8 mouse cellular contexts compared by ENCODE assay signal in the genomic region with DNA sequence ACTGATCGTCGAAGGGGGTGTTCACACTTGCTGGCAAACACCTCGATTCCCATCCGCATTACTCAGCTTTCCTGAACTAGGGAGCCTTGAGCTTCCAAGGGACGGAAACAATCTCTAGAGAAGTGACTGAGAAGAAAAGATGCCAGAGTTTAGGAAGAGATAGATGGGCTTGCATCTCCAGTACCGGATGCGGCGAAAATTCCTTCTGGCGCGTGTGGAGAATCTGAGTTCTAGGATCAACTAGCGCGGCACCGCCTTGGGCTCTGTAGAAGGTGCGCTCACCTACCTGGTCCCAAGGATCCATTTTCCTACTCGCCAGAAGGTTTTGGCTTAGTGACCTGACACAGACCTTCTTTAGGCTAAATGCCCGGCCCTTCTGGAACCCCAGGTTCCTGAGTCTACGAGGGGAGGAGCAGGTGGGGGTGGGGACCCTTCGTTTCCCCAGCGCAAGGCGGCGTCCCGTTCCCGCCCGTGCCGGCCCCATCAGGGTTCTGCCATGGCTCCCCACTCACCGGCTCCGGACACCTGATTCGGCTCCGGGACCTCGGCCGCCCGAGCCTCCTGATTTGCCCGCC. TPM values are rescaled to one million over a fixed set of nuclear protein-coding genes. Genes with fewer than 3 reads are reported as not detected.
DNase-seq lines count a peak whose midpoint lies in the region; ATAC-seq and TF ChIP-seq lines count a peak whose summit lies in the region.

No protein-coding gene starts in this region.

- no peak for DNase-seq in testis, postnatal 10 days (ENCODE audit: low spot score)
- DNase-seq in hindbrain, embryonic 11.5 days (ENCODE audit: low spot score), result peak; percentile 67
- peak; percentile 71 for DNase-seq in lung, postnatal 0 days (ENCODE audit: low spot score)
- DNase-seq in layer of hippocampus, postnatal 36 days, result no peak
- no peak for DNase-seq in layer of hippocampus, adult 2 months (ENCODE audit: low spot score in 2 of 2)
- no peak for DNase-seq in urinary bladder, postnatal 10 days (ENCODE audit: low spot score)
- DNase-seq in cerebellum, postnatal 4 days (ENCODE audit: low spot score in 2 of 2), result no peak

- H3K4me1 ChIP-seq in testis, adult 2 months (ENCODE audit: control insufficient read depth, insufficient read depth, low read length), result peaks cover 24% of the 10 kb centered on the region
- H3K4me1 ChIP-seq in hindbrain, embryonic 11.5 days (replicated peaks; ENCODE audit: control insufficient read depth, insufficient read depth, low read length), result peaks cover 22% of the 10 kb centered on the region
- peaks cover 12% of the 10 kb centered on the region for H3K4me1 ChIP-seq in lung, postnatal 0 days (ENCODE audit: insufficient read depth, low read depth, low read length)

- no peak for TF ChIP-seq CTCF in testis, adult 2 months (IDR thresholded peaks at IDR 0.05; ENCODE audit: control insufficient read depth, insufficient read depth, insufficient replicate concordance, low read depth, low read length)
- TF ChIP-seq CTCF in lung, postnatal 0 days (IDR thresholded peaks at IDR 0.05), result no peak
- TF ChIP-seq CTCF in layer of hippocampus, adult 2 months (conservative IDR thresholded peaks at IDR 0.05), result no peak

- no peaks in the 10 kb centered on the region for H3K36me3 ChIP-seq in testis, adult 2 months (ENCODE audit: control insufficient read depth, insufficient read depth, low read length)
- H3K36me3 ChIP-seq in hindbrain, embryonic 11.5 days (ENCODE audit: control insufficient read depth, insufficient read depth, low read length), result no peaks in the 10 kb centered on the region
- peaks cover 11% of the 10 kb centered on the region; the same call in 1 of the 2 replicates for H3K36me3 ChIP-seq in lung, postnatal 0 days (ENCODE audit: insufficient read depth, low read length)

- WGBS in hindbrain, embryonic 11.5 days, result 1% methylated on average over 32 of the region's 33 CpGs
- WGBS in lung, postnatal 0 days, result under 1% methylated on average over 32 of the region's 33 CpGs

- peaks cover 2% of the 10 kb centered on the region for H3K27me3 ChIP-seq in testis, adult 2 months (ENCODE audit: control insufficient read depth, insufficient read depth, low read length)
- peaks cover 90% of the 10 kb centered on the region for H3K27me3 ChIP-seq in hindbrain, embryonic 11.5 days (ENCODE audit: control insufficient read depth, insufficient read depth, low read length)
- peaks cover 24% of the 10 kb centered on the region for H3K27me3 ChIP-seq in lung, postnatal 0 days (replicated peaks; ENCODE audit: insufficient read depth, low read length)

- no peak for TF ChIP-seq EP300 in lung, postnatal 0 days (IDR thresholded peaks at IDR 0.05)

- no peak overlapping the region for H3K9ac ChIP-seq in hindbrain, embryonic 11.5 days (ENCODE audit: low read depth, low read length)
- H3K9ac ChIP-seq in lung, postnatal 0 days (replicated peaks; ENCODE audit: low read depth), result peak overlapping the region; percentile 60

- ATAC-seq in hindbrain, embryonic 11.5 days (ENCODE audit: low FRiP score), result no peak
- no peak for ATAC-seq in lung, postnatal 0 days

- no peaks in the 10 kb centered on the region for H3K9me3 ChIP-seq in hindbrain, embryonic 11.5 days (ENCODE audit: control insufficient read depth, low read length)
- no peaks in the 10 kb centered on the region for H3K9me3 ChIP-seq in lung, postnatal 0 days (ENCODE audit: low read length)

- no peak overlapping the region for H3K27ac ChIP-seq in testis, adult 2 months (ENCODE audit: control insufficient read depth, insufficient read depth, low read depth, low read length)
- no peak overlapping the region for H3K27ac ChIP-seq in hindbrain, embryonic 11.5 days (ENCODE audit: low read depth, low read length)
- peak overlapping the region; percentile 97 for H3K27ac ChIP-seq in lung, postnatal 0 days (ENCODE audit: low read length)
- H3K27ac ChIP-seq in layer of hippocampus, adult 2 months, result no peak overlapping the region

- H3K4me3 ChIP-seq in testis, adult 2 months (ENCODE audit: control insufficient read depth, low read depth, low read length), result peak overlapping the region; percentile 41
- H3K4me3 ChIP-seq in hindbrain, embryonic 11.5 days (ENCODE audit: low read depth, low read length), result peak overlapping the region; percentile 40
- peak overlapping the region; percentile 63 for H3K4me3 ChIP-seq in lung, postnatal 0 days (ENCODE audit: low read depth, low read length)
- H3K4me3 ChIP-seq in layer of hippocampus, adult 2 months, result no peak overlapping the region; the same call in 1 of the 2 replicates

- TF ChIP-seq POLR2A in testis, adult 2 months (IDR thresholded peaks at IDR 0.05; ENCODE audit: control insufficient read depth, low read depth, low read length), result no peak

- H3K4me2 ChIP-seq in hindbrain, embryonic 11.5 days (replicated peaks; ENCODE audit: low read depth, low read length), result peak overlapping the region; percentile 76
- peak overlapping the region; percentile 80 for H3K4me2 ChIP-seq in lung, postnatal 0 days (replicated peaks; ENCODE audit: low read depth, low read length)

RNA-seq across cellular contexts. Expression of a gene that starts 0.6 kb away (rescaled TPM):
- 2.3 and 4.0 TPM in 2 replicates for polyA plus RNA-seq in testis, adult 2 months (2012; rRNA removed)
- 2.3 and 3.7 TPM in 2 replicates for polyA plus RNA-seq in hindbrain, embryonic 11.5 days (2014; fragmentation: Nextera tagmentation; extraction: Ambion mirVana)
- 43.6 and 49.6 TPM in 2 replicates for polyA plus RNA-seq in lung, postnatal 0 days (2015; fragmentation: Nextera tagmentation; extraction: Ambion mirVana)
- total RNA-seq in layer of hippocampus, postnatal 36 days (2021), result 1 to 10 TPM; 1.2 to 1.4 TPM
- total RNA-seq in layer of hippocampus, adult 2 months (2021), result 1 to 10 TPM; 1.5 to 1.6 TPM

RNA-seq across cellular contexts. Expression of a gene that starts 18.4 kb away (rescaled TPM):
- 5.7 and 8.4 TPM in 2 replicates for polyA plus RNA-seq in testis, adult 2 months (2012; rRNA removed)
- polyA plus RNA-seq in hindbrain, embryonic 11.5 days (2014; fragmentation: Nextera tagmentation; extraction: Ambion mirVana), result not detected in 2 replicates
- polyA plus RNA-seq in lung, postnatal 0 days (2015; fragmentation: Nextera tagmentation; extraction: Ambion mirVana), result not detected in 2 replicates
- not detected for total RNA-seq in layer of hippocampus, postnatal 36 days (2021)
- not detected for total RNA-seq in layer of hippocampus, adult 2 months (2021)

RNA-seq across cellular contexts. Expression of a gene that starts 54.5 kb away (rescaled TPM):
- 0.61 TPM in 2 replicates for polyA plus RNA-seq in testis, adult 2 months (2012; rRNA removed)
- polyA plus RNA-seq in hindbrain, embryonic 11.5 days (2014; fragmentation: Nextera tagmentation; extraction: Ambion mirVana), result 0.08 and 0.13 TPM in 2 replicates
- polyA plus RNA-seq in lung, postnatal 0 days (2015; fragmentation: Nextera tagmentation; extraction: Ambion mirVana), result 46.2 and 48.5 TPM in 2 replicates
- under 1 TPM; 0.20 to 0.22 TPM for total RNA-seq in layer of hippocampus, postnatal 36 days (2021)
- total RNA-seq in layer of hippocampus, adult 2 months (2021), result under 1 TPM; 0.13 to 0.22 TPM

Comparison
In these comparisons a context has a peak if more than half of its experiments do, and no peak if none do; other contexts are left out.
1. DNase-seq: peak in hindbrain, embryonic 11.5 days (single experiment) and lung, postnatal 0 days (single experiment); none in testis, postnatal 10 days (single experiment), layer of hippocampus, postnatal 36 days (0 of 2), layer of hippocampus, adult 2 months (0 of 2), urinary bladder, postnatal 10 days (single experiment) and cerebellum, postnatal 4 days (0 of 2).
2. RNA of a gene that starts 54.5 kb away (polyA plus RNA-seq): 46.2 to 48.5 TPM in lung, postnatal 0 days; 0.61 TPM in testis, adult 2 months and 0.08 to 0.13 TPM in hindbrain, embryonic 11.5 days; every median in the first group is over 10 times any median in the second.